8 mouse cellular contexts compared by ENCODE assay signal in genomic region chr15:102248131-102248811, GRCm38 (mm10). TPM values are rescaled to one million over a fixed set of nuclear protein-coding genes. Genes with fewer than 3 reads are reported as not detected.
A peak's percentile ranks its signal among the peaks of the same experiment; 100 is the strongest.
DNase-seq lines count a peak whose midpoint lies in the region; ATAC-seq and TF ChIP-seq lines count a peak whose summit lies in the region.

No protein-coding gene starts in this region.

- no peak for DNase-seq in lung, postnatal 10 days
- peak; percentile 87 for DNase-seq in embryonic facial prominence, embryonic 10.5 days (ENCODE audit: low spot score)
- no peak for DNase-seq in left cerebral cortex, postnatal 10 days (ENCODE audit: extremely low spot score in 1 of 2, low spot score in 2 of 2)
- no peak for DNase-seq in right cerebral cortex, postnatal 10 days (ENCODE audit: low spot score in 2 of 2)
- DNase-seq in left cerebral cortex, adult 11 months (ENCODE audit: low spot score), result no peak

- peaks cover 44% of the 10 kb centered on the region for H3K4me1 ChIP-seq in lung, embryonic 16.5 days (replicated peaks; ENCODE audit: control insufficient read depth, insufficient read depth, low read length)
- H3K4me1 ChIP-seq in embryonic facial prominence, embryonic 10.5 days, result peaks cover 96% of the 10 kb centered on the region
- peaks cover 43% of the 10 kb centered on the region for H3K4me1 ChIP-seq in intestine, embryonic 16.5 days (ENCODE audit: control insufficient read depth, insufficient read depth, low read length)
- H3K4me1 ChIP-seq in small intestine, adult 2 months (ENCODE audit: control insufficient read depth, insufficient read depth, insufficient read length, low read length), result peaks cover 11% of the 10 kb centered on the region

- no peaks in the 10 kb centered on the region for H3K9me3 ChIP-seq in lung, embryonic 16.5 days (ENCODE audit: control insufficient read depth, low read length)
- no peaks in the 10 kb centered on the region for H3K9me3 ChIP-seq in embryonic facial prominence, embryonic 10.5 days
- no peaks in the 10 kb centered on the region for H3K9me3 ChIP-seq in intestine, embryonic 16.5 days (ENCODE audit: control insufficient read depth, low read length)

- no peak for TF ChIP-seq POLR2A in small intestine, adult 2 months (IDR thresholded peaks at IDR 0.05; ENCODE audit: low read depth, low read length)

- intact Hi-C loops in left cerebral cortex, postnatal 10 days (cut with DNase I), result no loop called here

- WGBS in lung, embryonic 16.5 days, result 9% methylated on average over 8 of the region's 8 CpGs
- 2% methylated on average over 8 of the region's 8 CpGs for WGBS in embryonic facial prominence, embryonic 10.5 days
- WGBS in intestine, embryonic 16.5 days, result 21% methylated on average over 8 of the region's 8 CpGs
- WGBS in small intestine, adult 2 months, result 17% methylated on average over 8 of the region's 8 CpGs

- TF ChIP-seq CTCF in small intestine, adult 2 months (IDR thresholded peaks at IDR 0.05; ENCODE audit: extremely low read depth, insufficient read length, insufficient replicate concordance, low read depth, low read length), result no peak

- peak overlapping the region; percentile 80 for H3K4me3 ChIP-seq in lung, embryonic 16.5 days (ENCODE audit: low read length)
- H3K4me3 ChIP-seq in embryonic facial prominence, embryonic 10.5 days, result peak overlapping the region; percentile 76
- peak overlapping the region; percentile 69 for H3K4me3 ChIP-seq in intestine, embryonic 16.5 days (ENCODE audit: low read length)
- H3K4me3 ChIP-seq in small intestine, adult 2 months (ENCODE audit: low read depth, low read length), result peak overlapping the region; percentile 85

- H3K9ac ChIP-seq in lung, embryonic 16.5 days (ENCODE audit: low read length), result peak overlapping the region; percentile 88
- H3K9ac ChIP-seq in intestine, embryonic 16.5 days (ENCODE audit: low read depth, low read length), result peak overlapping the region; percentile 80

- peak overlapping the region; percentile 94 for H3K4me2 ChIP-seq in lung, embryonic 16.5 days (ENCODE audit: low read depth, low read length)
- peak overlapping the region; percentile 96 for H3K4me2 ChIP-seq in intestine, embryonic 16.5 days (ENCODE audit: low read depth, low read length)

- no peaks in the 10 kb centered on the region for H3K27me3 ChIP-seq in lung, embryonic 16.5 days (ENCODE audit: control insufficient read depth, insufficient read depth, low read depth, low read length)
- H3K27me3 ChIP-seq in embryonic facial prominence, embryonic 10.5 days (replicated peaks; ENCODE audit: low read depth, poor library complexity, severe bottlenecking), result peaks cover 61% of the 10 kb centered on the region
- H3K27me3 ChIP-seq in intestine, embryonic 16.5 days (replicated peaks; ENCODE audit: control insufficient read depth, insufficient read depth, low read length), result no peaks in the 10 kb centered on the region
- H3K27me3 ChIP-seq in small intestine, adult 2 months (ENCODE audit: control insufficient read depth, insufficient read depth, low read length), result peaks cover 6% of the 10 kb centered on the region

- H3K27ac ChIP-seq in lung, embryonic 16.5 days (ENCODE audit: low read length), result peak overlapping the region; percentile 100
- H3K27ac ChIP-seq in embryonic facial prominence, embryonic 10.5 days (replicated peaks), result peak overlapping the region; percentile 96
- H3K27ac ChIP-seq in intestine, embryonic 16.5 days (ENCODE audit: low read length), result peak overlapping the region; percentile 98
- H3K27ac ChIP-seq in small intestine, adult 2 months (ENCODE audit: insufficient read depth, low read depth, low read length), result peak overlapping the region; percentile 64

- ATAC-seq in lung, embryonic 16.5 days (ENCODE audit: low read depth), result no peak
- ATAC-seq in intestine, embryonic 16.5 days, result no peak

- H3K36me3 ChIP-seq in lung, embryonic 16.5 days (ENCODE audit: control insufficient read depth, insufficient read depth, low read length), result peaks cover 2% of the 10 kb centered on the region; the same call in 1 of the 2 replicates
- peaks cover 27% of the 10 kb centered on the region for H3K36me3 ChIP-seq in embryonic facial prominence, embryonic 10.5 days (replicated peaks)
- H3K36me3 ChIP-seq in intestine, embryonic 16.5 days (ENCODE audit: control insufficient read depth, insufficient read depth, low read length), result no peaks in the 10 kb centered on the region
- no peaks in the 10 kb centered on the region for H3K36me3 ChIP-seq in small intestine, adult 2 months (ENCODE audit: control insufficient read depth, insufficient read depth, low read length)

RNA-seq across cellular contexts. Expression of gene Rarg, which starts 9.0 kb away (rescaled TPM):
- 46.7 and 46.9 TPM in 2 replicates for polyA plus RNA-seq in lung, embryonic 16.5 days (2015; fragmentation: Nextera tagmentation; extraction: Ambion mirVana)
- 77.8 and 90.2 TPM in 2 replicates for polyA plus RNA-seq in embryonic facial prominence, embryonic 10.5 days (2016; fragmentation: Nextera tagmentation; extraction: Ambion mirVana)
- 13.6 and 14.7 TPM in 2 replicates for polyA plus RNA-seq in intestine, embryonic 16.5 days (2015; fragmentation: Nextera tagmentation; extraction: Ambion mirVana)
- polyA plus RNA-seq in small intestine, adult 2 months (2012; rRNA removed), result 5.9 and 6.7 TPM in 2 replicates
- 10 to 100 TPM in 1 of 2 experiments, 1 to 10 TPM in 1; 9.3 to 11.4 TPM for total RNA-seq in left cerebral cortex, postnatal 10 days (2021)

RNA-seq across cellular contexts. Expression of gene Itgb7, which starts 16.5 kb away (rescaled TPM):
- polyA plus RNA-seq in lung, embryonic 16.5 days (2015; fragmentation: Nextera tagmentation; extraction: Ambion mirVana), result 3.0 and 3.9 TPM in 2 replicates
- 1.1 and 1.6 TPM in 2 replicates for polyA plus RNA-seq in embryonic facial prominence, embryonic 10.5 days (2016; fragmentation: Nextera tagmentation; extraction: Ambion mirVana)
- 9.5 and 10.3 TPM in 2 replicates for polyA plus RNA-seq in intestine, embryonic 16.5 days (2015; fragmentation: Nextera tagmentation; extraction: Ambion mirVana)
- polyA plus RNA-seq in small intestine, adult 2 months (2012; rRNA removed), result 16.4 and 23.2 TPM in 2 replicates
- 1 to 10 TPM in 1 of 2 experiments, under 1 TPM in 1; 0.71 to 1.3 TPM for total RNA-seq in left cerebral cortex, postnatal 10 days (2021)

RNA-seq across cellular contexts. Expression of gene Gm9918, which starts 22.1 kb away (rescaled TPM):
- 0.34 and 0.57 TPM in 2 replicates for polyA plus RNA-seq in lung, embryonic 16.5 days (2015; fragmentation: Nextera tagmentation; extraction: Ambion mirVana)
- 0.75 and 1.3 TPM in 2 replicates for polyA plus RNA-seq in embryonic facial prominence, embryonic 10.5 days (2016; fragmentation: Nextera tagmentation; extraction: Ambion mirVana)
- 0.13 TPM in 1 of 2 replicates, not detected in the other for polyA plus RNA-seq in intestine, embryonic 16.5 days (2015; fragmentation: Nextera tagmentation; extraction: Ambion mirVana)
- not detected in 2 replicates for polyA plus RNA-seq in small intestine, adult 2 months (2012; rRNA removed)
- not detected for total RNA-seq in left cerebral cortex, postnatal 10 days (2021)

RNA-seq across cellular contexts. Expression of gene Mfsd5, which starts 31.0 kb away (rescaled TPM):
- polyA plus RNA-seq in lung, embryonic 16.5 days (2015; fragmentation: Nextera tagmentation; extraction: Ambion mirVana), result 58.3 and 61.1 TPM in 2 replicates
- 63.2 and 66.4 TPM in 2 replicates for polyA plus RNA-seq in embryonic facial prominence, embryonic 10.5 days (2016; fragmentation: Nextera tagmentation; extraction: Ambion mirVana)
- 74.2 and 77.6 TPM in 2 replicates for polyA plus RNA-seq in intestine, embryonic 16.5 days (2015; fragmentation: Nextera tagmentation; extraction: Ambion mirVana)
- 38.0 and 67.0 TPM in 2 replicates for polyA plus RNA-seq in small intestine, adult 2 months (2012; rRNA removed)
- total RNA-seq in left cerebral cortex, postnatal 10 days (2021), result 10 to 100 TPM; 35.7 to 36.0 TPM

RNA-seq across cellular contexts. Expression of gene Csad, which starts 43.7 kb away (rescaled TPM):
- polyA plus RNA-seq in lung, embryonic 16.5 days (2015; fragmentation: Nextera tagmentation; extraction: Ambion mirVana), result 69.5 and 70.6 TPM in 2 replicates
- polyA plus RNA-seq in embryonic facial prominence, embryonic 10.5 days (2016; fragmentation: Nextera tagmentation; extraction: Ambion mirVana), result 48.6 and 48.7 TPM in 2 replicates
- 33.2 and 38.4 TPM in 2 replicates for polyA plus RNA-seq in intestine, embryonic 16.5 days (2015; fragmentation: Nextera tagmentation; extraction: Ambion mirVana)
- 12.7 and 21.1 TPM in 2 replicates for polyA plus RNA-seq in small intestine, adult 2 months (2012; rRNA removed)
- 10 to 100 TPM; 25.8 to 27.5 TPM for total RNA-seq in left cerebral cortex, postnatal 10 days (2021)
